Mouse (Mus musculus): ENCODE results near the gene Bgn. TPM values are rescaled to one million over a fixed set of nuclear protein-coding genes. Genes with fewer than 3 reads are reported as not detected.

Gene Bgn
- polyA plus RNA-seq, 1 experiment from 2014 or later: 43.0 TPM

DNA sequence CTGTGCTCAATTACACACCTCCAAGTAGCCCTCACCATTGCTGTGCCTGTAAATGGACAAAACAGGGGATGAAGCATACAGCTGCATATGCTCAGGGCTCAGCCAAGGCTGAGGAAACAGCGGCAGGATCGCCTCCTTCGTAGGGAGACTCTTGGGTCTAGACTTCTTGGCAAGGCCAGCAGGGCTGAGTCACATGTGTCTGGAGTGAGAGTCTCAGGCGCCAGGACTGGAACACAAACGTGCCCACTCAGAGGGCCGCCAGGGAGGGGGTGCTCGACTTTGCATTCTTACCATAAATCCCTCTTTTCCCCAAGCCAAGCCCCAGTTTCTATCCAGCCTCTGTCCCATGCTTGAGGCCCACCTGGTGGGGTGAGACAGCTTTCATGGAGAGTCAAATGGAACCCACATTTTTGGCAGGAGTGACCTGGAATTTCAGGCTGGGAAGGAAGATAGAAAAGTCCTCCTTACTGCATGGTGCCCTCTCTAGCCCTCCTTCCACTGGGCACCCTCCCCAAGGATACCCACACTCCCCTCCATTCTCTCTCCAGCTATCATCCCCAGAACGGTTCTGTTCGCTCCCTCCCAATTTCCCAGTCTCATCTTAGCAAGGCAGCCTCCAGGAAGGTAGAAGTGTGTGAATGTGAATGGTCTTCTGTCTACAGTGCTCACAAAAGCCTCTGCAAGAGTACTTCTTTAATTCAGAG, 17.8 kb upstream of the Bgn start:
- Histone ChIP-seq H3K4me2 (replicated peaks; ENCODE audit: low read depth) (no peak overlapping the region), H3K4me3 (ENCODE audit: low read depth, low read length) (no peak overlapping the region), H3K9me3 (ENCODE audit: control insufficient read depth) (no peaks in the 10 kb centered on the region), H3K27ac (ENCODE audit: low read depth, low read length) (no peak overlapping the region), H3K4me1 (replicated peaks; ENCODE audit: control insufficient read depth, insufficient read depth, low read length) (no peaks in the 10 kb centered on the region), H3K36me3 (ENCODE audit: control insufficient read depth, insufficient read depth) (no peaks in the 10 kb centered on the region), H3K27me3 (replicated peaks; ENCODE audit: control insufficient read depth, insufficient read depth, low read length) (no peaks in the 10 kb centered on the region), H3K9ac (ENCODE audit: low read depth, low read length) (no peak overlapping the region)
- ATAC-seq: no peak
- no peak for TF ChIP-seq CTCF (IDR thresholded peaks at IDR 0.05; ENCODE audit: low read depth)
- WGBS: 57% methylated on average over 9 of the region's 9 CpGs

DNA sequence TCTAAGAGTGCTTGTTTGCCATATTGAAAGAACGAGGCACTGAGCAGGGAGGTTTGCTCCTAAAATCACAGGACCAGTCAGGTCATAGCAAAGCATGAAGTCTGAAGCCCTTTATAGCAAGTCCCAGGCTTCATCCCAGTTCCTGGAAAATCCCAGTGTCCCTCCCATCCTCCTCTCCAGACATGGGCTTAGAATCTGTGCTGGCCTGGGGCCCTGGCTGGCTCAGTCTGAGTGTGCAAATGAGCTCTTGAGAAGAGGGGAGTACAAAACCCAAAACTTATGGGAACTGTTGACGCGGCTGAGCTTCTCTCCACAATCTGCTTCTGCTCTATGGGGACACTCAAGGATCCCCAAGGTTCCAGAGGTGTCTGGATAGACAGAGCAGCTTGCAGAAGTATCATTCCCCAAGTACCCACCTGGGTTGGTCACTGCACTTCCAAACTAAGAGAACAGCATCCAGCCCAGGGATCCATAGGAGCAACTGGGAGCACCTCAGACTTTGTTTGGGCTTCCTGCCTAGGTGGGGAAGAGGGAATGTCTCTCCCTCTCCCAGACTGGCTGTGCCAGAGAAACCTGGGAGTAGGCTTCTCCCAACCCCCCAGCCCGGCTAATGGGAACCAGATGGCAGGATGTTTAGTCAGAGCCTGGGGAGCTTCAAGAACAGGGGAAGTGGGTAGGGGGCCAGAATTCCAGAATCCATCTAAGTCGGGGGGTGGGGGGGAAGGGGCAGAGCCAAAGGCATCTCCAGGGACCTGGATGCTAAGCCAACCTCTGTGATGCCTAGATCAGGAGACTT, 15.8 kb upstream of the Bgn start:
- Histone ChIP-seq H3K27me3 (replicated peaks; ENCODE audit: control insufficient read depth, insufficient read depth, low read length) (no peaks in the 10 kb centered on the region), H3K9me3 (ENCODE audit: control insufficient read depth) (no peaks in the 10 kb centered on the region), H3K4me3 (ENCODE audit: low read depth, low read length) (no peak overlapping the region), H3K4me1 (replicated peaks; ENCODE audit: control insufficient read depth, insufficient read depth, low read length) (no peaks in the 10 kb centered on the region), H3K4me2 (replicated peaks; ENCODE audit: low read depth) (no peak overlapping the region), H3K36me3 (ENCODE audit: control insufficient read depth, insufficient read depth) (no peaks in the 10 kb centered on the region), H3K27ac (ENCODE audit: low read depth, low read length) (peak overlapping the region; percentile 28; the same call in 1 of the 2 replicates), H3K9ac (ENCODE audit: low read depth, low read length) (no peak overlapping the region)
- no peak for ATAC-seq
- no peak for TF ChIP-seq CTCF (IDR thresholded peaks at IDR 0.05; ENCODE audit: low read depth)
- WGBS: 68% methylated on average over 5 of the region's 5 CpGs

DNA sequence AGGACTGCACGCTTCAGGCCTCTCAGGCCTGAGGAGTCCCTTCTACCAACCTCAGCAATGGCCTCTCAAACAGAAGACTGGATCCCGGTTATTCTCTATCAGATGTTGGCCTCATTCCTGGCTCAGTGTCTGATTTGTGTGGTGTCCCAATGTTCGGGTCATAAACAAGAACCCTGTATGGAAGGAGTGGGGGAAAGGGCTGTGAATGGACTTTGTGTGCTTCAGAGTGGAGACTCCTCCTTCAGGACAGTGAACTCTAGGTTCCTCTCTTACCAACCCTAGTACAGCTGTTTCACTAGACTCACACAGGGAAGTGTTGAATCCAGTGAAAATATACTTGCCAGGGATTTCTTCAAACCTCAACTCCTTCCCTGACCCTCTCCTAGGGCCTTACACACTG, 15.1 kb upstream of the Bgn start:
- Histone ChIP-seq H3K4me3 (ENCODE audit: low read depth, low read length) (no peak overlapping the region), H3K4me1 (replicated peaks; ENCODE audit: control insufficient read depth, insufficient read depth, low read length) (no peaks in the 10 kb centered on the region), H3K9ac (ENCODE audit: low read depth, low read length) (no peak overlapping the region), H3K36me3 (ENCODE audit: control insufficient read depth, insufficient read depth) (no peaks in the 10 kb centered on the region), H3K9me3 (ENCODE audit: control insufficient read depth) (no peaks in the 10 kb centered on the region), H3K27ac (ENCODE audit: low read depth, low read length) (no peak overlapping the region; the same call in 1 of the 2 replicates), H3K27me3 (replicated peaks; ENCODE audit: control insufficient read depth, insufficient read depth, low read length) (no peaks in the 10 kb centered on the region), H3K4me2 (replicated peaks; ENCODE audit: low read depth) (no peak overlapping the region)
- ATAC-seq: peak; percentile 77
- TF ChIP-seq CTCF (IDR thresholded peaks at IDR 0.05; ENCODE audit: low read depth): no peak
- WGBS: 61% methylated on average over 3 of the region's 3 CpGs

DNA sequence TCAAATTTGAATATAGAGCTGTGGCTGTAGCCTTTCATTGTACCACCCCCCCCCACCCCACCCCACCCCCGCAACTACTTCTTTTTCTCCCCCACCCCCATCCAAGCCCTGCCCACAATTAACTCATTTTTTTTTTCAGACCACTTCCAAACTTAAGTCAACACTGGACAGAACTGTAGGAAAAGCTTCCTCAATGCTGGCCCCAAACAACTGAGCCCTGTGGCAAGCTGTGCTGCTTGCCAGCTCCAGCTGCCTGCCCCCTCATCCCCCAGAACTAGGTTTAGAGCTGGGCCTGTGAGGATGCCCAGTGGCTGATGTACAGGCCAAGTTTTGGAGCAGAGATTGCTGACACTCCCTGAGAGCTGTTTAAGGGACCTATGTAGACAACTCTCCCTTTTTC, 14.7 kb upstream of the Bgn start:
- H3K36me3 ChIP-seq (ENCODE audit: control insufficient read depth, insufficient read depth): no peaks in the 10 kb centered on the region
- H3K4me1 ChIP-seq (replicated peaks; ENCODE audit: control insufficient read depth, insufficient read depth, low read length): no peaks in the 10 kb centered on the region
- no peak overlapping the region for H3K4me3 ChIP-seq (ENCODE audit: low read depth, low read length)
- no peak overlapping the region for H3K4me2 ChIP-seq (replicated peaks; ENCODE audit: low read depth)
- no peak overlapping the region for H3K9ac ChIP-seq (ENCODE audit: low read depth, low read length)
- H3K27me3 ChIP-seq (replicated peaks; ENCODE audit: control insufficient read depth, insufficient read depth, low read length): no peaks in the 10 kb centered on the region
- no peak overlapping the region; the same call in 1 of the 2 replicates for H3K27ac ChIP-seq (ENCODE audit: low read depth, low read length)
- TF ChIP-seq CTCF (IDR thresholded peaks at IDR 0.05; ENCODE audit: low read depth): no peak
- WGBS: 40% methylated on average over 1 of the region's 1 CpGs
- no peaks in the 10 kb centered on the region for H3K9me3 ChIP-seq (ENCODE audit: control insufficient read depth)
- no peak for ATAC-seq

DNA sequence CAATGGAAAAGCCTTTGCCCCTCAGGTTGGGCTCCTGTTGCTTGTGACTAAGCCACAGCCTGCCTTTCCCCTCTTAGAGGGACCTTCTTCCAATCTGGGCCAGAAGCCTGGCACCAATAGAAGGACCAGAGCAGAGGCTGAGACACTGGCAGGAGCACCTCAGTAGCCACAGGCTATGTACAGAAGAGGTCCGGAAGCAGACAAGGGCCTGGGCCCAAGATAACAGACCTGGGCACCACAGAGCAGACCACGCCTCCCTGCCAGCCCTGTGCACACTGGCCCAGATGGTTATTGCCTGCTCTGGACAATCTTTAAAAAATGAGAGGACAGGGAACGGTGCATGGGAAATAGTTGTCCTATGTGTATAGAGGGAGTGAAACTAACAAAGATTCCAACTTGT, 11.6 kb upstream of the Bgn start:
- no peak for TF ChIP-seq CTCF (IDR thresholded peaks at IDR 0.05; ENCODE audit: low read depth)
- Histone ChIP-seq H3K27me3 (replicated peaks; ENCODE audit: control insufficient read depth, insufficient read depth, low read length) (no peaks in the 10 kb centered on the region), H3K36me3 (ENCODE audit: control insufficient read depth, insufficient read depth) (no peaks in the 10 kb centered on the region), H3K9ac (ENCODE audit: low read depth, low read length) (no peak overlapping the region), H3K27ac (ENCODE audit: low read depth, low read length) (no peak overlapping the region), H3K4me1 (replicated peaks; ENCODE audit: control insufficient read depth, insufficient read depth, low read length) (no peaks in the 10 kb centered on the region), H3K4me3 (ENCODE audit: low read depth, low read length) (no peak overlapping the region), H3K9me3 (ENCODE audit: control insufficient read depth) (no peaks in the 10 kb centered on the region), H3K4me2 (replicated peaks; ENCODE audit: low read depth) (no peak overlapping the region)
- 81% methylated on average over 3 of the region's 3 CpGs for WGBS
- ATAC-seq: no peak

DNA sequence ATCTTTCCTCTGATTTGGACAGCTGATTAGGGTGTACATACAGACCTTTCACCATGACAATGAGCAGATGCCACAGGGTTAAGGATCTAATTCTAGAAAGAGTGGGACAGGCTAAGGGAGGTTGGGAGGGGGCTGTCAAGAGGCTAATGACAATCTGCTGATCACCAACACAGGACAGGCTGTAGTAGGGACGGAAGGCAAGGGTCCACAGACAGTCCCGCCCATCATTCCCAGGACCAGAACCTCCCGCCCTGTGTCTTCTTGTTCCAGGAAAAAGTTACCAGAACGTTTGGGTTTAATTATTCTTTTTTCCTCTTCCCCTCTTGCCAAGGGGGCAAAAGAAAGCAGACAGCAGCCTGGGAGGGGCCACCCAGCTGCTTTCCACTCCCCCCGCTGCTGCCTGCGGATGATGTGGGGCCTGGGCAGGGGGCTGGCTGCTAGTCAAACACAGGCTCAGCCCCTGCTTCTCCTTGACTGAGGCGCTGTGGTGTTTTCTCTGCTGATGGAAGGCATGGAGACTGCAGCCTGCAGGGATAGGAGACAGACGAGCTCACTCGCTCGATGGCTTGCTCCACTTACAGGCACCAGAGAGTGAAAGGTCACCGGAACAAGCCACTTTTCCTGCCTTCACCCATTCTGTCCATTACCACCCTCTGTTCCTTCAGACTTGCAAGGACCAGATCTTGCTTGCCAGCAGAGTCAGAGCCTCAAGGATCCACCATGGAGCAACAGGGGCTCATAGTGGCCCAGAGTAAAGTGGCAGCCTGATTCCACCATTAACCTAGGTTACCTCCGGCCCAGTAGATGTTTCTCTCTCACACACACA, 8.8 kb upstream of the Bgn start:
- ATAC-seq: no peak
- H3K4me2 ChIP-seq (replicated peaks; ENCODE audit: low read depth): no peak overlapping the region
- H3K27ac ChIP-seq (ENCODE audit: low read depth, low read length): no peak overlapping the region
- H3K4me1 ChIP-seq (replicated peaks; ENCODE audit: control insufficient read depth, insufficient read depth, low read length): no peaks in the 10 kb centered on the region
- H3K9ac ChIP-seq (ENCODE audit: low read depth, low read length): no peak overlapping the region
- no peak for TF ChIP-seq CTCF (IDR thresholded peaks at IDR 0.05; ENCODE audit: low read depth)
- no peaks in the 10 kb centered on the region for H3K36me3 ChIP-seq (ENCODE audit: control insufficient read depth, insufficient read depth)
- H3K27me3 ChIP-seq (replicated peaks; ENCODE audit: control insufficient read depth, insufficient read depth, low read length): no peaks in the 10 kb centered on the region
- 54% methylated on average over 12 of the region's 12 CpGs for WGBS
- H3K4me3 ChIP-seq (ENCODE audit: low read depth, low read length): no peak overlapping the region
- no peaks in the 10 kb centered on the region for H3K9me3 ChIP-seq (ENCODE audit: control insufficient read depth)

Measured in intestine, postnatal 0 days (tissue).